Mouse (Mus musculus) hindbrain, embryonic 15.5 days (tissue): Measurements from ENCODE around the gene Ang2. TPM values are rescaled to one million over a fixed set of nuclear protein-coding genes. Genes with fewer than 3 reads are reported as not detected.
"Not testable (repeated sequence)": the region's sequence is repeated elsewhere in the genome, so short reads cannot be mapped to it uniquely, and the experiment has no call there.

Experiments used
- ATAC-seq: fragments of 200-750 bp; cut with Nextera tagmentation; 2 replicates; pipeline ENCODE4 v1.8.0; 2017; ENCODE audit warnings: low read depth, moderate number of reproducible peaks, moderate TSS enrichment; ENCODE audit not compliant: low FRiP score
- H3K27ac ChIP-seq: fragments of 300-500 bp; sonication (generic); replicated peaks from 2 replicates; pipeline ENCODE4 v1.5.1; 2015; ENCODE audit warnings: mild to moderate bottlenecking, inconsistent platforms
- H3K27me3 ChIP-seq: fragments of 300-500 bp; sonication (generic); 2 replicates; pipeline ENCODE4 v1.6.1; 2015; ENCODE audit warnings: control low read depth, inconsistent platforms
- H3K36me3 ChIP-seq: fragments of 300-500 bp; sonication (generic); 2 replicates; pipeline ENCODE4 v1.6.1; 2015; ENCODE audit warnings: control low read depth, inconsistent platforms
- H3K4me1 ChIP-seq: fragments of 300-500 bp; sonication (generic); replicated peaks from 2 replicates; pipeline ENCODE4 v1.6.1; 2015; ENCODE audit warnings: control low read depth, inconsistent platforms
- H3K4me2 ChIP-seq: fragments of 300-500 bp; sonication (generic); 2 replicates; pipeline ENCODE4 v1.6.1; 2015; ENCODE audit warnings: moderate library complexity, mild to moderate bottlenecking, inconsistent platforms
- H3K4me3 ChIP-seq: fragments of 300-500 bp; sonication (generic); 2 replicates; pipeline ENCODE4 v1.5.1; 2015; ENCODE audit warnings: mild to moderate bottlenecking, inconsistent platforms
- H3K9ac ChIP-seq: fragments of 300-500 bp; sonication (generic); 2 replicates; pipeline ENCODE4 v1.6.1; 2015; ENCODE audit warnings: inconsistent platforms
- H3K9me3 ChIP-seq: fragments of 300-500 bp; sonication (generic); 2 replicates; pipeline ENCODE4 v1.6.1; 2016; ENCODE audit warnings: control low read depth, inconsistent platforms
- WGBS: fragments of 180-500 bp; shearing (Covaris S2); methylation state at CpG from one replicate; pipeline ENCODE4 v1.1.7; 2015; 5-methylcytosine and 5-hydroxymethylcytosine counted together
- polyA plus RNA-seq: library from polyadenylated mRNA; unstranded; fragments of >200 nt; fragmentation: Nextera tagmentation; extraction: Ambion mirVana; gene quantifications from 2 replicates; pipeline ENCODE4 v1.2.1, GENCODE M21; 2015

Gene Ang2
- polyA plus RNA-seq: not detected in 2 replicates

- no peak for ATAC-seq
- no peak within 1 kb of the TSS for H3K27ac ChIP-seq
- H3K9me3 ChIP-seq: no peaks in the 10 kb centered on the region
- no peaks in the 10 kb centered on the region for H3K4me1 ChIP-seq
- no peak within 1 kb of the TSS for H3K4me3 ChIP-seq
- H3K4me2 ChIP-seq: no peak within 1 kb of the TSS
- H3K36me3 ChIP-seq: no peaks in the 10 kb centered on the region
- no peak within 1 kb of the TSS for H3K9ac ChIP-seq
- WGBS: 83% methylated on average over 5 of the region's 5 CpGs
- H3K27me3 ChIP-seq: no peaks in the 10 kb centered on the region
Observed at GRCm38 (mm10) chr14:51199098-51200023, at the start of gene Ang2. TSS of gene Ang2 (minus strand) at chr14:51199148.

GRCm38 (mm10) chr14:51247736-51248135, 48.8 kb upstream of the Ang2 start:
- Histone ChIP-seq H3K4me1 (no peaks in the 10 kb centered on the region), H3K36me3 (no peaks in the 10 kb centered on the region), H3K27ac (no peak overlapping the region), H3K4me2 (no peak overlapping the region), H3K9me3 (no peaks in the 10 kb centered on the region), H3K27me3 (no peaks in the 10 kb centered on the region), H3K9ac (no peak overlapping the region), H3K4me3 (no peak overlapping the region)
- no peak for ATAC-seq
- 80% methylated on average over 1 of the region's 1 CpGs for WGBS

- Histone ChIP-seq H3K4me3 (no peak overlapping the region), H3K4me2 (no peak overlapping the region), H3K9me3 (no peaks in the 10 kb centered on the region), H3K36me3 (no peaks in the 10 kb centered on the region), H3K4me1 (no peaks in the 10 kb centered on the region), H3K27me3 (no peaks in the 10 kb centered on the region), H3K27ac (no peak overlapping the region), H3K9ac (no peak overlapping the region)
- no peak for ATAC-seq
Observed at GRCm38 (mm10) chr14:51240899-51241298, 42.0 kb upstream of the Ang2 start.

- WGBS: 85% methylated on average over 1 of the region's 1 CpGs
- not testable (repeated sequence) for H3K4me2 ChIP-seq, H3K4me1 ChIP-seq, H3K9ac ChIP-seq, H3K27me3 ChIP-seq, H3K4me3 ChIP-seq, H3K9me3 ChIP-seq, H3K36me3 ChIP-seq, H3K27ac ChIP-seq, ATAC-seq
Observed at GRCm38 (mm10) chr14:51237488-51237887, 38.5 kb upstream of the Ang2 start.

- not testable (repeated sequence) for H3K36me3 ChIP-seq, H3K4me2 ChIP-seq, H3K9ac ChIP-seq, H3K4me1 ChIP-seq, H3K27ac ChIP-seq, ATAC-seq, H3K27me3 ChIP-seq, H3K4me3 ChIP-seq, H3K9me3 ChIP-seq
- 57% methylated on average over 4 of the region's 4 CpGs for WGBS
Observed at GRCm38 (mm10) chr14:51229657-51230056, 30.7 kb upstream of the Ang2 start.

- H3K27me3 ChIP-seq, H3K4me1 ChIP-seq, H3K27ac ChIP-seq, H3K9ac ChIP-seq, H3K4me2 ChIP-seq, ATAC-seq, H3K9me3 ChIP-seq, H3K4me3 ChIP-seq, H3K36me3 ChIP-seq: not testable (repeated sequence)
- WGBS: 93% methylated on average over 3 of the region's 3 CpGs
Observed at GRCm38 (mm10) chr14:51220075-51220474, 21.1 kb upstream of the Ang2 start.

- Histone ChIP-seq H3K36me3 (no peaks in the 10 kb centered on the region), H3K27ac (no peak within 1 kb of the TSS), H3K27me3 (no peaks in the 10 kb centered on the region), H3K4me1 (no peaks in the 10 kb centered on the region), H3K9me3 (no peaks in the 10 kb centered on the region), H3K4me2 (no peak within 1 kb of the TSS), H3K4me3 (no peak within 1 kb of the TSS), H3K9ac (no peak within 1 kb of the TSS)
- ATAC-seq: no peak
- WGBS: 93% methylated on average over 2 of the region's 2 CpGs
Observed at GRCm38 (mm10) chr14:51203115-51203514, 4.2 kb upstream of the Ang2 start, which contains the start of gene Ear14. TSS of gene Ear14 (plus strand) at chr14:51203391.

- Histone ChIP-seq H3K36me3 (no peaks in the 10 kb centered on the region), H3K27ac (no peak overlapping the region), H3K4me1 (no peaks in the 10 kb centered on the region), H3K9ac (no peak overlapping the region), H3K4me3 (no peak overlapping the region), H3K9me3 (no peaks in the 10 kb centered on the region), H3K27me3 (no peaks in the 10 kb centered on the region), H3K4me2 (no peak overlapping the region)
- no peak for ATAC-seq
- WGBS: 93% methylated on average over 2 of the region's 2 CpGs
Observed at GRCm38 (mm10) chr14:51200466-51200865, 1.5 kb upstream of the Ang2 start.

- Histone ChIP-seq H3K27me3 (no peaks in the 10 kb centered on the region), H3K4me2 (no peak overlapping the region), H3K36me3 (no peaks in the 10 kb centered on the region), H3K4me3 (no peak overlapping the region), H3K9me3 (no peaks in the 10 kb centered on the region), H3K27ac (no peak overlapping the region), H3K4me1 (no peaks in the 10 kb centered on the region), H3K9ac (no peak overlapping the region)
- 87% methylated on average over 2 of the region's 2 CpGs for WGBS
- no peak for ATAC-seq
Observed at GRCm38 (mm10) chr14:51200054-51200453, 1.1 kb upstream of the Ang2 start.

- H3K9ac ChIP-seq: no peak overlapping the region
- no peaks in the 10 kb centered on the region for H3K4me1 ChIP-seq
- no peaks in the 10 kb centered on the region for H3K27me3 ChIP-seq
- 94% methylated on average over 4 of the region's 4 CpGs for WGBS
- no peak overlapping the region for H3K4me3 ChIP-seq
- no peaks in the 10 kb centered on the region for H3K9me3 ChIP-seq
- H3K27ac ChIP-seq: no peak overlapping the region
- no peak for ATAC-seq
- no peak overlapping the region for H3K4me2 ChIP-seq
- no peaks in the 10 kb centered on the region for H3K36me3 ChIP-seq
Observed at GRCm38 (mm10) chr14:51195681-51196080, 3.3 kb downstream of the Ang2 start.

GRCm38 (mm10) chr14:51181051-51181450, 17.9 kb downstream of the Ang2 start:
- H3K4me1 ChIP-seq, H3K9ac ChIP-seq, H3K27me3 ChIP-seq, H3K36me3 ChIP-seq, H3K27ac ChIP-seq, H3K9me3 ChIP-seq, ATAC-seq, H3K4me2 ChIP-seq, H3K4me3 ChIP-seq: not testable (repeated sequence)
- WGBS: 84% methylated on average over 2 of the region's 2 CpGs

GRCm38 (mm10) chr14:51173843-51174242, 25.1 kb downstream of the Ang2 start:
- 84% methylated on average over 4 of the region's 4 CpGs for WGBS
- no peak overlapping the region for H3K9ac ChIP-seq

More at GRCm38 (mm10) chr14:51173843-51174242, 25.1 kb downstream of the Ang2 start:
- Histone ChIP-seq H3K36me3 (no peaks in the 10 kb centered on the region), H3K27me3 (no peaks in the 10 kb centered on the region), H3K4me1 (no peaks in the 10 kb centered on the region), H3K4me3 (no peak overlapping the region), H3K27ac (no peak overlapping the region), H3K9me3 (no peaks in the 10 kb centered on the region), H3K4me2 (no peak overlapping the region)
- ATAC-seq: no peak
